Mouse (Mus musculus): ENCODE measurements around the gene Gja5.
"Not testable (repeated sequence)": the region's sequence is repeated elsewhere in the genome, so short reads cannot be mapped to it uniquely, and the experiment has no call there.

Gja5 gene

DNA sequence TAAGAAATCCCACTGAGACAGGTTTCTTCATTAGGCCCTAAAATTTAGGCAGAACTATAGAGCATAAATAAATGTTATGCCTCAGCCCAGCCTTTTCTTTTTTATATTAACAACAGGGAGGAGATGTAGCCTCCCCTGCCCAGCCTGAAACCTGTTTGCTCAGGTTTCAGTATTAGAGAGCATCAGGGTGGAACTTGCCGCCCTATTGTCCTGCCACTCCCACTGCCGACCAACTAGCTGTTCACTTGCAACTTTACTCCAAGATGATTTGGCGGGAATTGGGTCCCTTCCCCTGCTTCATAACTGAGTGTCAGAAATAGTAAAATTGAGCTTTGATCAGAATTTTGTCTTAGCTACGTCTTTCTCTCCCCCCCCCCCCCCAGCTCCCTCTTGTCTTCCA is 192.2 kb downstream of the Gja5 start:
- DNase-seq (ENCODE audit: low read depth, low spot score): not testable (repeated sequence)

DNA sequence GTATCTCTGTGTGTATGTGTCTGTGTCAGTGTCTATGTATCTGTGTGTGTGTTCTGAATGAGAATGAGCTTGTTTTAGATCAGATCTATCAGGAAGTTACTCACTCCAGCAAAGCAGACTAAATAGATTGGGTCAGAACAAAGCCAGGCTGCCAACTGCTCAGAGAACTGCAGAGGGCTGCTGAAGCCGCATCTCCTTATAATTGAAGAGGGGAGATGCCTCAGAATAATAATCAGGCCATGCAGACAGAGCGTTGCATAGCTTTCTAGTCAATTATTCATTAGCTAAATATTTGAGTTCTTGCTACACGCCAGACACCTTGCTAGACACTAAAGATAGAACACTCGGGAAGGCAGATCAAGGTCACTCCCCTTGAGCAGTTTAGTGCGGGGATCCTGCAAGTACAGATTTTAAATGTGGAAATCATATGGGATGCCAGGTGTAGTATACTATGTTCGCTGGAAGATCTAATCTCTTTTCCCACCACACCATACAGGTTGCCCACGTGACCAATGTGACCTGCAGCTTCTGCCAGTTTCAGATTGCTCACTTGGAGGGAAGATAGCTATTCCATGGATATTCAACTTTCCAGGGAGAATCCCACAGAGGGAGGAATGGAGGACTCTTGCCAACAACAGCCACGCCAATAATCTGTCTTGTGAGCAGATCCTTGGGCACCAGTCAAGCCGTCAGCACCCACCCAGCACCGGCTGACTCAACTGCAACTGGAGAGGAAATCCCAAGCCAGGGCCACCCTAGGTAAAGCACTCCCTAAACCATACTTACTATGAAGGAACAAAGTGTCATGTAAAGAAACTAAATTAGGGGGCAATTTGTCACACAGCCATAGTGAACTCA is 196.5 kb downstream of the Gja5 start:
- DNase-seq (ENCODE audit: low read depth, low spot score): no peak

DNA sequence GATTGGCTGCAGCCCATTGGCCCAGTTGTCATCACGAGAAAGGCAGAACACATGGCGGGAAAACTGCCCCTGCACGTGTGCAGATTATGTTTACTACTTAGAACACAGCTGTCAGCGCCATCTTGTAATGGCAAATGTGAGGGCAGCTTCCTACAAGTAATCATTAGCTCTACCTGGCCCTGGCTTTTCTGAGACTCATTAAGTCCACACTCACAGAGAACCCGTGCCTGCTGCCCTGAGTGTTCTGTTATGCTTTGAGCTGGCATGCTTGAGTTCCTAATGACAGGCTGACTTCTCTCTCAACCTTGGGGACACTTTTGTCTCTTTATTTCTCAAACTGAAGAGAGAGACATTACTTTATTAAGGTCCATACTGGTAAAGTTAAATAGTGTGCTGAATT is 199.5 kb downstream of the Gja5 start:
- DNase-seq (ENCODE audit: low read depth, low spot score): not testable (repeated sequence)

DNA sequence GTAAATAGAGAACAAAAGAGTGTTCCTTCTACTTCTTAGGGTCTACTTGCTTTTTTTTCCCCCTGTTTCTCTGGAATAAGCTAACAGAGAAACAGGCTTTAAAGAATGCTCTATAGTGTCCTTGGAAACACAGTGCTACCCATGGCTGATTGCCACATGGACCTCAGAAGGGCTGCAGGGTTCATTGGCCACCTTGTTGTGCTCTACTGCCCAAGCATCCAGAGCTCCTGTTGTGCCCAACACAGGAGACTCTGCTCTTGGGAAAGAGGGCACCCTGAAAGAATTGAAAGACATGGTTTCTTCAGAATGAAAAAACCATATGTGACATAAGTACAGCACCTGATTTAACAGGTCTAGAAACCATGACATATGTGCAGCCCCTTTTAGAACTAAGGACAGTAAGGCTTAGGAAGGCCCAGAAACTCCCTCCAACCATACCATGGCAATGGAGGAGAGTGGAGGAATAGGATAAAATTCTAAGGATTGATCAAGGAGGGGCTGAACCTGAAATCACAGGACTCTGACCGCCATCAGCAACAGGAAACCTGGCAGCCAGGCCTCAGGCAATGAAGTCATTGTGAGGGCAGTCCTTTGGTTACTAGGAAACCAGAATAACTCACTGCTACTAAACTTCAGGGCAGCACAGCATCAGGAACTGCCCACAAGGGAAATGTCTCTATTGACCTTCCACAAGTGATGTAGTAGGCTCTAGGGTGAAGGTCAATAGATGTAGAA is 200.4 kb downstream of the Gja5 start:
- DNase-seq (ENCODE audit: low read depth, low spot score): no peak

DNA sequence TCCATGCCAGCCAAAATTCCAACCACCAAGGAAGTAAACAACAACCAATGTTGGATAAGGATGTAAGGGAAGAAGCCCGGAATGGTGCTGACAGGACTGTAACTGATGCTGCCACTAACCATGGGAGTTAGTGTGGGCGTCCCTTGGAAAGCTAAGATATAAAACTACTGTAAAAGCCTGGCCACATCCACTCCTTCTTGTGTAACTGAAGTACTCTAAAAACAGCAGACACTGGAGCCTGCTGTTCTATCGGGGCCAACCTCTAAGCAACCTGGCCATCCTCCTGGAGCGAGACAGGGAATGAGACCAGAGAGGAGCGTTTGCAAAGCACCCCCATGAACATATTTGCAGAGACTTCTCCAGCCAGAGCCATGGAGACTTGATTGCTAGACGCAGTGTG is 213.0 kb downstream of the Gja5 start:
- DNase-seq (ENCODE audit: low read depth, low spot score): no peak

DNA sequence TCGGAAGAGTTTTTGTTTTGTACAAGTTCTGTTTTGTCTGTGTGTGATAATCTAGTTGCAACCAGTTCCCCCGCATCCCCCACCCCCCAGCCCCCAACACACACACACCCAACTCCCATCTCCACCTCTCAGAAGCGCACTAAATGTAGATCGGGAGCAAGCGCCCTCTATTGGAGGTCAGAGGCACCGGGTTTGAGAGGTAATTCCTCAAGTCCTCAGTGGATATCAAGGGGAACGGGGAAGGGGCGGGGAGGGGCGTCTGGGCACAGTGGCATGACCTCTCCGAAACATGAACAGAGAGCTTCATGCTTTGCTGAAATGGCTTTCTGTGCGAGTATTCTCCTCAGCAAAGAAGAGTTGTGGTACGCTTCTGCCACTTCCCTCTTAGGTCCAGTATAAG is 213.8 kb downstream of the Gja5 start:
- DNase-seq (ENCODE audit: low read depth, low spot score): no peak

DNA sequence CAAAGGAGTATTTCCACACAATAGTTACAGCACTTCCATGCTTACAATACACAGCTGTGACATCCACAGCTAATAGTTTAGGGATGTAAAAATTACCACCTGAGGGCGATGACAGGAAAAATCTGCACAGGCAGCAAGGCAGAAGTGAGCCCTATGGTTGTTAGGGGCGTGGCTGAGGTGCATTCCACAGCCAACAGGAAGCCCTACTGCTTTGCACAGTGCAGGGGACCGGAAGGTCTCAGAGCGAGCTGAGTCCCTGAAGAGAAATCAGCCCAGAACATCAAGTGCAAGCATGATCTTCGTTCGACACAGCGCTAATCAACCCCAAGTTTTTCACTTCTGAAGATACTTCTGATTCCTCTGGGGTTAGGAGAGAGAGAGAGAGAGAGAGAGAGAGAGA is 219.7 kb downstream of the Gja5 start:
- peak; percentile 74 for DNase-seq (ENCODE audit: low read depth, low spot score)

Data from CD4-positive helper T cell, adult 2 months (primary cell).